Mouse (Mus musculus) limb, embryonic 11.5 days (tissue): ENCODE data around the gene 4930519G04Rik. TPM values are rescaled to one million over a fixed set of nuclear protein-coding genes. Genes with fewer than 3 reads are reported as not detected.
A peak's percentile ranks its signal among the peaks of the same experiment; 100 is the strongest.

ENCODE experiments used
- ATAC-seq: fragments of 200-750 bp; cut with Nextera tagmentation; 2 replicates; pipeline ENCODE4 v1.8.0; 2017; ENCODE audit warnings: low read depth; ENCODE audit not compliant: insufficient number of reproducible peaks, low FRiP score, low TSS enrichment
- DNase-seq: peaks from one replicate; pipeline ENCODE4 v3.0.0-alpha.2; 2015; ENCODE audit warnings: low spot score
- H3K27ac ChIP-seq: fragments of 300-500 bp; sonication (generic); replicated peaks from 2 replicates; pipeline ENCODE4 v1.5.1; 2014; ENCODE audit warnings: low read depth, mild to moderate bottlenecking, low read length
- H3K27me3 ChIP-seq: fragments of 300-500 bp; sonication (generic); 2 replicates; pipeline ENCODE4 v1.6.1; 2014; ENCODE audit warnings: mild to moderate bottlenecking, low read length, mixed read lengths; ENCODE audit not compliant: control insufficient read depth, insufficient read depth
- H3K36me3 ChIP-seq: fragments of 300-500 bp; sonication (generic); 2 replicates; pipeline ENCODE4 v1.6.1; 2014; ENCODE audit warnings: mild to moderate bottlenecking, low read length, moderate library complexity, mixed read lengths; ENCODE audit not compliant: control insufficient read depth, insufficient read depth
- H3K4me1 ChIP-seq: fragments of 300-500 bp; sonication (generic); 2 replicates; pipeline ENCODE4 v1.6.1; 2014; ENCODE audit warnings: low read length, mixed read lengths; ENCODE audit not compliant: control insufficient read depth, insufficient read depth
- H3K4me2 ChIP-seq: fragments of 300-500 bp; sonication (generic); 2 replicates; pipeline ENCODE4 v1.6.1; 2014; ENCODE audit warnings: low read depth, mild to moderate bottlenecking, moderate library complexity; ENCODE audit not compliant: severe bottlenecking
- H3K4me3 ChIP-seq: fragments of 300-500 bp; sonication (generic); 2 replicates; pipeline ENCODE4 v1.5.1; 2014; ENCODE audit warnings: low read depth, low read length
- H3K9ac ChIP-seq: fragments of 300-500 bp; sonication (generic); 2 replicates; pipeline ENCODE4 v1.6.1; 2014; ENCODE audit warnings: mild to moderate bottlenecking, low read length
- H3K9me3 ChIP-seq: fragments of 300-500 bp; sonication (generic); 2 replicates; pipeline ENCODE4 v1.6.1; 2016; ENCODE audit warnings: low read length; ENCODE audit not compliant: control insufficient read depth
- WGBS: fragments of 180-500 bp; shearing (Covaris S2); extraction: QIAGEN DNeasy Blood & Tissue Kit; methylation state at CpG from one replicate; pipeline ENCODE4 v1.1.7; 2014; 5-methylcytosine and 5-hydroxymethylcytosine counted together
- polyA plus RNA-seq: library from polyadenylated mRNA; unstranded; fragments of >200 nt; fragmentation: Nextera tagmentation; extraction: Ambion mirVana; gene quantifications from 2 replicates; pipeline ENCODE4 v1.2.1, GENCODE M21; 2014

The 4930519G04Rik gene
- polyA plus RNA-seq, 1 experiment from 2014 or later: not detected

DNA sequence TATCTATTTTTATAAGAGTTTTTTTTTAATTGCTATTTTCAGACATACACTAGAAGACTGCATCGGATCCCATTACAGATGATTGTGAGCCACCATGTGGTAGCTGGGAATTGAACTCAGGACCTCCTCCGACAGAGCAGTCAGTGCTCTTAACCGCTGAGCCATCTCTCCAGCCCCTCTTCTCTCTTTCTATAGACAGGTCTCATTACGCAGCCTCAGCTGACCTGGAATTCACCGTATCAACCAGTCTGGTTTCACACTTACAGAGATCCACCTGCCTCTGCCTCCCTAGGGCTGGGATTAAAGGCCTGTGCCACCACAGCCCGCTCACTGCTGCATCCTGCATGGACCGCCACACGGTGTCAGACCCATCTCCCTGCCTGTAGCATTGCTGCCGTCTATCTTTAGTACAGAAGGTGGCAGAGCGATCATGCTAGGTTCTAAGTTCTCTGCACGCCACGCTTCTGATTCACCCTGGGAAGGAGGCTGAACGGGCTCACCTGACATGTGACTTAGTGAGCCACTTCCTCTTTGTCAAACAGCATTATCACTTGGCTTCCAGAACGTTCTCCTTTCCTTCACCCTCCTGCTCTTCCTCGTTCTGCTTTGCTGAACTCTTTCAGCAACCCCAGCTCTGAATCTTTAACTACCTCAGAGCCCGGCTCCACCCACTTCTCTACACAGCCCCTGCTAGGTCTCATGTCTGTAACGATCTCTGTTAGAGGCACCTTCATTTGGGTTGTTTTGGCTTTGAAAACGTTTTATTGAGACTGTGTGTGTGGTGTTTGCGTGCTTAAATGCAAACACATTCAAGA lies 68.3 kb downstream of the 4930519G04Rik start:
- Histone ChIP-seq H3K4me1 (no peaks in the 10 kb centered on the region), H3K4me2 (no peak overlapping the region), H3K4me3 (no peak overlapping the region), H3K27me3 (no peaks in the 10 kb centered on the region), H3K9ac (no peak overlapping the region), H3K36me3 (no peaks in the 10 kb centered on the region), H3K9me3 (no peaks in the 10 kb centered on the region), H3K27ac (no peak overlapping the region)
- DNase-seq: no peak
- 76% methylated on average over 19 of the region's 19 CpGs for WGBS
- ATAC-seq: no peak

- Histone ChIP-seq H3K9me3 (no peaks in the 10 kb centered on the region), H3K27me3 (no peaks in the 10 kb centered on the region), H3K27ac (no peak overlapping the region), H3K9ac (no peak overlapping the region), H3K4me1 (no peaks in the 10 kb centered on the region), H3K4me3 (no peak overlapping the region), H3K36me3 (no peaks in the 10 kb centered on the region), H3K4me2 (no peak overlapping the region)
- WGBS: 67% methylated on average over 10 of the region's 10 CpGs
- ATAC-seq (no peak), DNase-seq (no peak)
Measured at GRCm38 (mm10) chr5:114922366-114922731, 68.9 kb downstream of the 4930519G04Rik start.

GRCm38 (mm10) chr5:114922998-114923473 lies 69.6 kb downstream of the 4930519G04Rik start, which contains the start of gene Oasl1:
Oasl1 (plus strand) TSS chr5:114923240.
- Histone ChIP-seq H3K4me3 (no peak within 1 kb of the TSS), H3K9ac (peak within 1 kb of the TSS; percentile 0; the same call in 1 of the 2 replicates), H3K4me2 (no peak within 1 kb of the TSS; the same call in 1 of the 2 replicates), H3K27ac (no peak within 1 kb of the TSS), H3K9me3 (no peaks in the 10 kb centered on the region), H3K36me3 (no peaks in the 10 kb centered on the region), H3K27me3 (no peaks in the 10 kb centered on the region), H3K4me1 (no peaks in the 10 kb centered on the region)
- ATAC-seq: no peak
- 49% methylated on average over 15 of the region's 15 CpGs for WGBS
- peak; percentile 27 for DNase-seq

GRCm38 (mm10) chr5:114926153-114926684 lies 72.8 kb downstream of the 4930519G04Rik start:
- H3K36me3 ChIP-seq: no peaks in the 10 kb centered on the region
- no peak overlapping the region for H3K27ac ChIP-seq
- no peak overlapping the region for H3K4me2 ChIP-seq
- H3K4me1 ChIP-seq: no peaks in the 10 kb centered on the region
- no peaks in the 10 kb centered on the region for H3K9me3 ChIP-seq
- DNase-seq (no peak), ATAC-seq (no peak)
- no peaks in the 10 kb centered on the region for H3K27me3 ChIP-seq
- WGBS: 66% methylated on average over 1 of the region's 1 CpGs
- H3K4me3 ChIP-seq: no peak overlapping the region
- H3K9ac ChIP-seq: no peak overlapping the region

- Histone ChIP-seq H3K4me1 (no peaks in the 10 kb centered on the region), H3K9me3 (no peaks in the 10 kb centered on the region), H3K9ac (no peak overlapping the region), H3K4me2 (no peak overlapping the region), H3K27ac (no peak overlapping the region), H3K36me3 (no peaks in the 10 kb centered on the region), H3K27me3 (no peaks in the 10 kb centered on the region), H3K4me3 (no peak overlapping the region)
- WGBS: 94% methylated on average over 9 of the region's 9 CpGs
- no peak for DNase-seq
- ATAC-seq: no peak
Measured at GRCm38 (mm10) chr5:114926753-114927152, 73.3 kb downstream of the 4930519G04Rik start.

DNA sequence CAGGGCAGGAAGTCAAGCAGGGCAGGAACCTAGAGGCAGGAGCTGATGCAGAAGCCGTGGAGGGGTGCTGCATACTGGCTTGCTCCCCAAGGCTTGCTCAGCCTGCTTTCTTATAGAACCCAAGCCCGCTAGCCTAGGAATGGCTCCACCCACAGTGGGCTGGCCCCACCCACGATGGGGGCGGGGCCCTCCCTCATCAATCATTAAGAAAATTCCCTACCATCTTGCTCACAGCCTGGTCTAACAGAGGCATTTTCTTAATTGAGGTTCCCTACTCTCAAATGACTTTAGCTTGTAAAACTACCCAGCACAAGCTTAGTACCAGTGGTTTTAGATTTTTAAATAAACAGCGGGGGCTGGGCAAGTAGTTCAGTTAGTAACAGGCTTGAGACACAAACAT lies 78.2 kb downstream of the 4930519G04Rik start:
- no peaks in the 10 kb centered on the region for H3K36me3 ChIP-seq
- H3K4me1 ChIP-seq: no peaks in the 10 kb centered on the region
- H3K4me3 ChIP-seq: no peak overlapping the region
- no peaks in the 10 kb centered on the region for H3K27me3 ChIP-seq
- 60% methylated on average over 5 of the region's 5 CpGs for WGBS
- no peaks in the 10 kb centered on the region for H3K9me3 ChIP-seq
- H3K4me2 ChIP-seq: no peak overlapping the region
- H3K27ac ChIP-seq: no peak overlapping the region
- ATAC-seq (no peak), DNase-seq (no peak)
- H3K9ac ChIP-seq: no peak overlapping the region

GRCm38 (mm10) chr5:114933206-114933605 lies 79.7 kb downstream of the 4930519G04Rik start:
- no peaks in the 10 kb centered on the region for H3K36me3 ChIP-seq
- no peaks in the 10 kb centered on the region for H3K27me3 ChIP-seq
- no peaks in the 10 kb centered on the region for H3K4me1 ChIP-seq
- H3K9ac ChIP-seq: no peak overlapping the region
- no peak for ATAC-seq
- WGBS: 89% methylated on average over 8 of the region's 8 CpGs
- H3K9me3 ChIP-seq: no peaks in the 10 kb centered on the region
- no peak overlapping the region for H3K4me2 ChIP-seq
- no peak overlapping the region for H3K27ac ChIP-seq
- no peak for DNase-seq
- H3K4me3 ChIP-seq: no peak overlapping the region
